Comparison of ENCODE assay signal across 12 mouse cellular contexts in genomic region chr11:90371470-90372100, GRCm38 (mm10). TPM values are rescaled to one million over a fixed set of nuclear protein-coding genes. Genes with fewer than 3 reads are reported as not detected.
DNase-seq lines count a peak whose midpoint lies in the region; ATAC-seq and TF ChIP-seq lines count a peak whose summit lies in the region.
"Had no signal": no experiment of that assay in that cellular context is flagged by ENCODE, and none has a peak within 500 bp of the region (broad histone marks: within the 10 kb centered on the region; RNA-seq: fewer than 3 reads in every experiment).

No protein-coding gene starts in this region.

- ATAC-seq in forebrain, embryonic 16.5 days = no peak
- ATAC-seq in forebrain, embryonic 15.5 days (replicated peaks) = no peak
- ATAC-seq in lung, embryonic 14.5 days (ENCODE audit: insufficient read depth) = no peak
- no peak for ATAC-seq in kidney, embryonic 15.5 days (replicated peaks; ENCODE audit: low FRiP score)
- no peak for ATAC-seq in stomach, postnatal 0 days (ENCODE audit: low FRiP score, low TSS enrichment)
- ATAC-seq in frontal cortex, adult (ENCODE audit: low TSS enrichment) = no peak
- ATAC-seq: activated CD4-positive, CD25-positive, alpha-beta regulatory T cell, adult 4 months; CD4-positive, CD25-positive, alpha-beta regulatory T cell, adult 4 months had no signal

- no peaks in the 10 kb centered on the region for H3K27me3 ChIP-seq in forebrain, embryonic 16.5 days (replicated peaks; ENCODE audit: control insufficient read depth, insufficient read depth, low read length)
- H3K27me3 ChIP-seq in forebrain, embryonic 15.5 days = no peaks in the 10 kb centered on the region
- no peaks in the 10 kb centered on the region for H3K27me3 ChIP-seq in lung, embryonic 14.5 days (ENCODE audit: insufficient read depth, low read length)
- H3K27me3 ChIP-seq in kidney, embryonic 15.5 days = no peaks in the 10 kb centered on the region
- no peaks in the 10 kb centered on the region for H3K27me3 ChIP-seq in stomach, postnatal 0 days (ENCODE audit: control insufficient read depth, insufficient read depth, low read length)
- H3K27me3 ChIP-seq: liver, embryonic 13.5 days had no signal

- no peak for TF ChIP-seq EP300 in stomach, postnatal 0 days (optimal IDR thresholded peaks at IDR 0.05)

- no peak overlapping the region for H3K4me3 ChIP-seq in forebrain, embryonic 16.5 days (replicated peaks; ENCODE audit: low read length)
- H3K4me3 ChIP-seq in forebrain, embryonic 15.5 days = no peak overlapping the region
- H3K4me3 ChIP-seq in lung, embryonic 14.5 days (ENCODE audit: low read depth, low read length) = no peak overlapping the region
- H3K4me3 ChIP-seq in kidney, embryonic 15.5 days (replicated peaks) = no peak overlapping the region
- H3K4me3 ChIP-seq in stomach, postnatal 0 days (ENCODE audit: low read depth, low read length) = no peak overlapping the region
- H3K4me3 ChIP-seq: liver, embryonic 13.5 days had no signal

- no peak overlapping the region for H3K27ac ChIP-seq in forebrain, embryonic 16.5 days (ENCODE audit: low read length)
- no peak overlapping the region for H3K27ac ChIP-seq in forebrain, embryonic 15.5 days (replicated peaks)
- no peak overlapping the region; the same call in 1 of the 2 replicates for H3K27ac ChIP-seq in lung, embryonic 14.5 days (ENCODE audit: low read depth)
- H3K27ac ChIP-seq in kidney, embryonic 15.5 days = peak overlapping the region; percentile 90
- peak overlapping the region; percentile 35; the same call in 1 of the 2 replicates for H3K27ac ChIP-seq in stomach, postnatal 0 days (replicated peaks)
- H3K27ac ChIP-seq: liver, embryonic 13.5 days had no signal

- H3K4me2 ChIP-seq in forebrain, embryonic 16.5 days (ENCODE audit: low read length) = peak overlapping the region; percentile 53
- H3K4me2 ChIP-seq in forebrain, embryonic 15.5 days (replicated peaks) = no peak overlapping the region
- no peak overlapping the region for H3K4me2 ChIP-seq in lung, embryonic 14.5 days
- peak overlapping the region; percentile 46; the same call in 1 of the 2 replicates for H3K4me2 ChIP-seq in kidney, embryonic 15.5 days
- H3K4me2 ChIP-seq in stomach, postnatal 0 days (replicated peaks; ENCODE audit: low read depth) = no peak overlapping the region
- H3K4me2 ChIP-seq: liver, embryonic 13.5 days had no signal

- H3K4me1 ChIP-seq in forebrain, embryonic 16.5 days (replicated peaks; ENCODE audit: control insufficient read depth, insufficient read depth, low read length) = peaks cover 31% of the 10 kb centered on the region
- H3K4me1 ChIP-seq in forebrain, embryonic 15.5 days = peaks cover 33% of the 10 kb centered on the region
- peaks cover 36% of the 10 kb centered on the region for H3K4me1 ChIP-seq in lung, embryonic 14.5 days (ENCODE audit: insufficient read depth)
- peaks cover 49% of the 10 kb centered on the region for H3K4me1 ChIP-seq in kidney, embryonic 15.5 days
- H3K4me1 ChIP-seq in stomach, postnatal 0 days (replicated peaks; ENCODE audit: control insufficient read depth, insufficient read depth) = peaks cover 14% of the 10 kb centered on the region

- WGBS in forebrain, embryonic 16.5 days = 46% methylated on average over 8 of the region's 8 CpGs
- WGBS in forebrain, embryonic 15.5 days = 50% methylated on average over 8 of the region's 8 CpGs
- 38% methylated on average over 8 of the region's 8 CpGs for WGBS in lung, embryonic 14.5 days
- 44% methylated on average over 8 of the region's 8 CpGs for WGBS in kidney, embryonic 15.5 days
- WGBS in stomach, postnatal 0 days = 56% methylated on average over 8 of the region's 8 CpGs

- no peak overlapping the region for H3K9ac ChIP-seq in forebrain, embryonic 16.5 days (replicated peaks; ENCODE audit: low read depth, low read length)
- H3K9ac ChIP-seq in forebrain, embryonic 15.5 days (replicated peaks) = no peak overlapping the region
- no peak overlapping the region for H3K9ac ChIP-seq in lung, embryonic 14.5 days
- H3K9ac ChIP-seq in kidney, embryonic 15.5 days = no peak overlapping the region
- H3K9ac ChIP-seq in stomach, postnatal 0 days (ENCODE audit: low read length) = no peak overlapping the region
- H3K9ac ChIP-seq: liver, embryonic 13.5 days had no signal

- H3K9me3 ChIP-seq in forebrain, embryonic 16.5 days (ENCODE audit: control insufficient read depth, low read length) = no peaks in the 10 kb centered on the region
- no peaks in the 10 kb centered on the region for H3K9me3 ChIP-seq in forebrain, embryonic 15.5 days
- no peaks in the 10 kb centered on the region for H3K9me3 ChIP-seq in lung, embryonic 14.5 days (ENCODE audit: low read depth, low read length)
- H3K9me3 ChIP-seq in kidney, embryonic 15.5 days (replicated peaks) = no peaks in the 10 kb centered on the region
- H3K9me3 ChIP-seq in stomach, postnatal 0 days (ENCODE audit: control insufficient read depth, low read length) = no peaks in the 10 kb centered on the region
- H3K9me3 ChIP-seq: liver, embryonic 13.5 days had no signal

- peak; percentile 21 for DNase-seq in lung, embryonic 14.5 days
- no peak for DNase-seq in lung, adult 18-20 months
- DNase-seq in stomach, postnatal 0 days (ENCODE audit: low spot score) = no peak
- DNase-seq in urinary bladder, postnatal 4 days (ENCODE audit: low spot score in 2 of 2) = no peak
- DNase-seq: cerebellum, adult 9-10 months; liver, embryonic 13.5 days had no signal

- no peaks in the 10 kb centered on the region for H3K36me3 ChIP-seq in forebrain, embryonic 16.5 days (ENCODE audit: control insufficient read depth, insufficient read depth)
- H3K36me3 ChIP-seq in forebrain, embryonic 15.5 days = no peaks in the 10 kb centered on the region
- H3K36me3 ChIP-seq in lung, embryonic 14.5 days (ENCODE audit: insufficient read depth) = no peaks in the 10 kb centered on the region
- H3K36me3 ChIP-seq in kidney, embryonic 15.5 days = no peaks in the 10 kb centered on the region
- no peaks in the 10 kb centered on the region for H3K36me3 ChIP-seq in stomach, postnatal 0 days (ENCODE audit: control insufficient read depth, insufficient read depth, low read length)
- H3K36me3 ChIP-seq: liver, embryonic 13.5 days had no signal

- no peak for TF ChIP-seq CTCF in lung, embryonic 14.5 days (IDR thresholded peaks at IDR 0.05; ENCODE audit: low read depth)
- no peak for TF ChIP-seq CTCF in stomach, postnatal 0 days (IDR thresholded peaks at IDR 0.05; ENCODE audit: low read depth)

RNA-seq across cellular contexts. Expression of gene Hlf, which starts 19.1 kb away (rescaled TPM):
- polyA plus RNA-seq in forebrain, embryonic 16.5 days (2015; fragmentation: Nextera tagmentation; extraction: Ambion mirVana) = 5.7 and 5.9 TPM in 2 replicates
- polyA plus RNA-seq in forebrain, embryonic 15.5 days (2015; fragmentation: Nextera tagmentation; extraction: Ambion mirVana) = 4.2 TPM in 2 replicates
- polyA plus RNA-seq in lung, embryonic 14.5 days (2014; fragmentation: Nextera tagmentation; extraction: Ambion mirVana) = 3.6 and 4.4 TPM in 2 replicates
- polyA plus RNA-seq in kidney, embryonic 15.5 days (2015; fragmentation: Nextera tagmentation; extraction: Ambion mirVana) = 1.9 and 2.9 TPM in 2 replicates
- polyA plus RNA-seq in stomach, postnatal 0 days (2015; fragmentation: Nextera tagmentation; extraction: Ambion mirVana) = 1.2 and 1.6 TPM in 2 replicates

Comparison
In these comparisons a context has a peak if more than half of its experiments do, and no peak if none do; other contexts are left out.
1. H3K4me2 ChIP-seq: peak in forebrain, embryonic 16.5 days (single experiment) and kidney, embryonic 15.5 days (single experiment); none in forebrain, embryonic 15.5 days (single experiment), lung, embryonic 14.5 days (single experiment) and stomach, postnatal 0 days (single experiment).
2. H3K27ac ChIP-seq: peak in kidney, embryonic 15.5 days (single experiment) and stomach, postnatal 0 days (single experiment); none in forebrain, embryonic 16.5 days (single experiment), forebrain, embryonic 15.5 days (single experiment) and lung, embryonic 14.5 days (single experiment).